Mouse (Mus musculus) megakaryocyte, embryonic 14.5 days (primary cell): ENCODE measurements at regions not wholly inside any gene's neighbourhood (a gene's known extent, or its start where the extent isn't known, plus 50 kb on each side); places are given as distances from the start of the nearest gene placed in this dataset.

Experiments used
- H3K27me3 ChIP-seq: replicated peaks from 2 replicates; pipeline ENCODE3; 2012; ENCODE audit warnings: inconsistent platforms
- H3K36me3 ChIP-seq: replicated peaks from 2 replicates; pipeline ENCODE3; 2012; ENCODE audit warnings: low read length, inconsistent platforms, mixed read lengths
- H3K4me1 ChIP-seq: 2 replicates; pipeline ENCODE4 v1.6.1; 2012; ENCODE audit warnings: inconsistent platforms
- H3K4me3 ChIP-seq: replicated peaks from 2 replicates; pipeline ENCODE3; 2012; ENCODE audit warnings: moderate library complexity, mild to moderate bottlenecking, inconsistent platforms
- H3K9me3 ChIP-seq: 2 replicates; pipeline ENCODE4 v1.6.1; 2012; ENCODE audit warnings: inconsistent platforms
- FLI1 ChIP-seq: IDR thresholded peaks from 2 replicates; pipeline ENCODE4 v1.6.1; 2012; ENCODE audit warnings: low read length, inconsistent platforms, mixed read lengths
- GATA1 ChIP-seq: IDR thresholded peaks from 3 replicates; pipeline ENCODE4 v1.6.1; 2012; ENCODE audit warnings: mixed read lengths, low read length, inconsistent platforms, borderline replicate concordance

GRCm38 (mm10) chr12:39572802-39573201 lies 465.0 kb downstream of the Arl4a start:
- TF ChIP-seq FLI1 (no peak), GATA1 (no peak)
- no peaks in the 10 kb centered on the region for H3K4me1 ChIP-seq
- no peaks in the 10 kb centered on the region for H3K27me3 ChIP-seq
- no peaks in the 10 kb centered on the region for H3K36me3 ChIP-seq
- no peaks in the 10 kb centered on the region for H3K9me3 ChIP-seq
- no peak overlapping the region for H3K4me3 ChIP-seq

- Histone ChIP-seq H3K4me3 (no peak overlapping the region), H3K9me3 (no peaks in the 10 kb centered on the region), H3K27me3 (no peaks in the 10 kb centered on the region), H3K4me1 (no peaks in the 10 kb centered on the region), H3K36me3 (no peaks in the 10 kb centered on the region)
- TF ChIP-seq FLI1 (no peak), GATA1 (no peak)
Observed at GRCm38 (mm10) chr12:39572147-39572546, 465.7 kb downstream of the Arl4a start.

DNA sequence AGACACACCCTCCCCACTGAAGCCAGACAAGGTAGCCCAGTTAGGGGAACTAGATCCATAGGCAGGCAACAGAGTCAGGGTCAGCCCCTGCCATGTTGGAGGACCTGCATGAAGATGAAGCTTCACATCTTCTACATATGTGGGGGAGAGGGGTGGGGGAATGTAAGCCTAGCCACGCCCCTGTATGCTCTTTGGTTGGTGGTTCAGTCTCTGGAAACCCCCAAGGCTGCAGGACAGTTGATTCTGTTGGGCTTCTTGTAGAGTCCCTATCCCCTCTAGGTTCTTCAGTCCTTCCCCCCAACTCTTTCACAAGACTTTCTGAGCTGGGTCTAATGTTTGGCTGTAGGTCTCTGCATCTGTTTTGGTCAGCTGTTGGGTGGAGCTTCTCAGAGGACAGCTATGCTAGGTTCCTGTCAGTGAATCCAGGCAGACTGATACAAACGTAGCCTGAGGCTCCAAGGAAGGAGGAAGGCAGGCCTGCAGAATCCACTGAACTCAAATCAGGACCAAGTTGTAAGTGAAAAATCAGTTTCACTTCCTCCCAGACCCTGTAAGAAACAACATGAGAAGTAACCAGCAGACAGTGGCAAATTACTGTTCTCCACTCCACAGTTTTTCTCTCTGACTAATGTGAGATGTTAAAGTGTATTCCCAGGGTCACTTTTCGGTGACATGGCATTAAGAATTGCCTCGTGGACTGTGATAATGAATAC lies 476.9 kb downstream of the Arl4a start:
- Histone ChIP-seq H3K4me1 (no peaks in the 10 kb centered on the region), H3K4me3 (no peak overlapping the region), H3K9me3 (no peaks in the 10 kb centered on the region), H3K36me3 (no peaks in the 10 kb centered on the region), H3K27me3 (no peaks in the 10 kb centered on the region)
- no peak for TF ChIP-seq FLI1

DNA sequence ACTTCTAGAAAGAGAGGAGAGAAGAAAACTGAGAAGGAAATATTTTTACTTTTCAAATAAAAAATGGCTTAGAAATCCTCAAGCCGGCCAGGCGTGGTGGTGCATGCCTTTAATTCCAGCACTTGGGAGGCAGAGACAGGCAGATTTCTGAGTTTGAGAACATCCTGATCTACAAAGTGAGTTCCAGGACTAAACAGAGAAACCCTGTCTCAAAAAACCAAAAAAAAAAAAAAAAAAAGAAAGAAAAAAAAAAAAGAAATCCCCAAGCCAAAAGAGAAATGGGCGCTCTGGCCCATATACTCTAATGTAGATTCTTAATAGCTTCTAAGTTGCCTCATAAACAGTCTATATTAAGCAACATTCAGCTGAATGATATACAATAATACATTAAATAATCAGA lies 479.3 kb downstream of the Arl4a start:
- no peak overlapping the region for H3K4me3 ChIP-seq
- H3K4me1 ChIP-seq = no peaks in the 10 kb centered on the region
- TF ChIP-seq GATA1 (no peak), FLI1 (no peak)
- no peaks in the 10 kb centered on the region for H3K36me3 ChIP-seq
- H3K9me3 ChIP-seq = no peaks in the 10 kb centered on the region
- no peaks in the 10 kb centered on the region for H3K27me3 ChIP-seq

- TF ChIP-seq GATA1 = no peak
- TF ChIP-seq FLI1 = no peak
- H3K4me3 ChIP-seq = no peak overlapping the region
- H3K36me3 ChIP-seq = no peaks in the 10 kb centered on the region
- H3K9me3 ChIP-seq = no peaks in the 10 kb centered on the region
- H3K27me3 ChIP-seq = no peaks in the 10 kb centered on the region
- no peaks in the 10 kb centered on the region for H3K4me1 ChIP-seq
Observed at GRCm38 (mm10) chr12:39536326-39536725, 501.5 kb downstream of the Arl4a start.

DNA sequence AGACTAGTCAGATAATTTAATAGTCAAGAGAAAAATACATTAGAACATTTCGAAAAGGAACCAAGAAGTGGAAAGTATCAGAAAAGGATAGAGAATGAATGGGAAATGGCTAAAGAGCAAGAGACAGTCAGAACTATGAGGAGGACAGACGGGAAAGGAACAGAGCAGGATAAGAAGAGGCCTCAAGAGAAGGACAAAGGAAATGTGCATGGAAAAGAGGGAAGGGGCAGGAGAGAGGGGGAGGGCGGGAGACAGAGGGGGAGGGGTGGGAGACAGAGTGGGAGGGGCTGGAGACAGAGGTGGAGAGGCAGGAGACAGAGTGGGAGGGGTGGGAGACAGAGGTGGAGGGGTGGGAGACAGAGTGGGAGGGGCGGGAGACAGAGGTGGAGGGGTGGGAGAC lies 509.7 kb downstream of the Arl4a start:
- Histone ChIP-seq H3K36me3 (no peaks in the 10 kb centered on the region), H3K27me3 (no peaks in the 10 kb centered on the region), H3K4me1 (no peaks in the 10 kb centered on the region), H3K9me3 (no peaks in the 10 kb centered on the region), H3K4me3 (no peak overlapping the region)
- no peak for TF ChIP-seq GATA1
- TF ChIP-seq FLI1 = no peak

GRCm38 (mm10) chr12:39527216-39527600 lies 510.6 kb downstream of the Arl4a start:
- no peak overlapping the region for H3K4me3 ChIP-seq
- TF ChIP-seq GATA1 (no peak), FLI1 (no peak)
- H3K4me1 ChIP-seq = no peaks in the 10 kb centered on the region
- no peaks in the 10 kb centered on the region for H3K9me3 ChIP-seq
- H3K27me3 ChIP-seq = no peaks in the 10 kb centered on the region
- no peaks in the 10 kb centered on the region for H3K36me3 ChIP-seq

- Histone ChIP-seq H3K4me1 (no peaks in the 10 kb centered on the region), H3K4me3 (no peak overlapping the region), H3K27me3 (no peaks in the 10 kb centered on the region), H3K36me3 (no peaks in the 10 kb centered on the region), H3K9me3 (no peaks in the 10 kb centered on the region)
- TF ChIP-seq GATA1 (no peak), FLI1 (no peak)
Observed at GRCm38 (mm10) chr12:39526535-39527215, 511.1 kb downstream of the Arl4a start.

- no peaks in the 10 kb centered on the region for H3K27me3 ChIP-seq
Observed at GRCm38 (mm10) chr12:39515690-39516089, 522.1 kb downstream of the Arl4a start.

GRCm38 (mm10) chr12:39510855-39511254 lies 527.0 kb downstream of the Arl4a start:
- H3K4me3 ChIP-seq = no peak overlapping the region
- no peaks in the 10 kb centered on the region for H3K9me3 ChIP-seq
- H3K27me3 ChIP-seq = no peaks in the 10 kb centered on the region
- H3K4me1 ChIP-seq = peaks cover 4% of the 10 kb centered on the region; the same call in 1 of the 2 replicates
- TF ChIP-seq FLI1 (no peak), GATA1 (no peak)
- no peaks in the 10 kb centered on the region for H3K36me3 ChIP-seq

More at GRCm38 (mm10) chr12:39515690-39516089, 522.1 kb downstream of the Arl4a start:
- Histone ChIP-seq H3K4me1 (no peaks in the 10 kb centered on the region), H3K4me3 (no peak overlapping the region), H3K9me3 (no peaks in the 10 kb centered on the region), H3K36me3 (no peaks in the 10 kb centered on the region)
- TF ChIP-seq FLI1 (no peak), GATA1 (no peak)
